Mouse (Mus musculus) midbrain, embryonic 10.5 days (tissue): ENCODE measurements around the gene Exoc4. TPM values are rescaled to one million over a fixed set of nuclear protein-coding genes. Genes with fewer than 3 reads are reported as not detected.

ENCODE experiments used
- DNase-seq: peaks from one replicate; pipeline ENCODE4 v3.0.0-alpha.2; 2017; ENCODE audit warnings: low spot score
- H3K27ac ChIP-seq: fragments of 300-500 bp; sonication (generic); replicated peaks from 2 replicates; pipeline ENCODE4 v1.5.1; 2016; ENCODE audit warnings: mild to moderate bottlenecking
- H3K27me3 ChIP-seq: fragments of 300-500 bp; sonication (generic); 2 replicates; pipeline ENCODE4 v1.6.1; 2016; ENCODE audit warnings: low read depth, mild to moderate bottlenecking; ENCODE audit not compliant: poor library complexity, severe bottlenecking
- H3K36me3 ChIP-seq: fragments of 300-500 bp; sonication (generic); 2 replicates; pipeline ENCODE4 v1.6.1; 2016; ENCODE audit warnings: mild to moderate bottlenecking, moderate library complexity
- H3K4me1 ChIP-seq: fragments of 300-500 bp; sonication (generic); 2 replicates; pipeline ENCODE4 v1.6.1; 2016
- H3K4me3 ChIP-seq: fragments of 300-500 bp; sonication (generic); 2 replicates; pipeline ENCODE4 v1.5.1; 2016; ENCODE audit warnings: mild to moderate bottlenecking, moderate library complexity
- H3K9me3 ChIP-seq: fragments of 300-500 bp; sonication (generic); replicated peaks from 2 replicates; pipeline ENCODE4 v1.6.1; 2016; ENCODE audit warnings: mild to moderate bottlenecking
- WGBS: fragments of 180-500 bp; shearing (Covaris S2); methylation state at CpG from one replicate; pipeline ENCODE4 v1.1.7; 2016; 5-methylcytosine and 5-hydroxymethylcytosine counted together
- polyA plus RNA-seq: library from polyadenylated mRNA; unstranded; fragments of >200 nt; fragmentation: Nextera tagmentation; extraction: Ambion mirVana; gene quantifications from 2 replicates; pipeline ENCODE4 v1.2.1, GENCODE M21; 2016

Exoc4 gene
- polyA plus RNA-seq, 1 experiment from 2014 or later: 36.2 TPM

- no peak overlapping the region for H3K27ac ChIP-seq
- H3K4me3 ChIP-seq: no peak overlapping the region
- no peaks in the 10 kb centered on the region for H3K4me1 ChIP-seq
- H3K9me3 ChIP-seq: no peaks in the 10 kb centered on the region
- DNase-seq: no peak
- H3K27me3 ChIP-seq: no peaks in the 10 kb centered on the region
- H3K36me3 ChIP-seq: no peaks in the 10 kb centered on the region
- WGBS: 85% methylated on average over 1 of the region's 1 CpGs
Measured at GRCm38 (mm10) chr6:33328326-33328725, 79.4 kb downstream of the Exoc4 start.

GRCm38 (mm10) chr6:33347088-33347775 is 98.3 kb downstream of the Exoc4 start:
- no peaks in the 10 kb centered on the region for H3K9me3 ChIP-seq
- H3K4me1 ChIP-seq: peaks cover 15% of the 10 kb centered on the region
- 50% methylated on average over 1 of the region's 1 CpGs for WGBS
- no peaks in the 10 kb centered on the region for H3K27me3 ChIP-seq
- no peak overlapping the region for H3K4me3 ChIP-seq
- DNase-seq: no peak
- H3K27ac ChIP-seq: no peak overlapping the region
- no peaks in the 10 kb centered on the region for H3K36me3 ChIP-seq

GRCm38 (mm10) chr6:33361613-33362012 is 112.7 kb downstream of the Exoc4 start:
- Histone ChIP-seq H3K27me3 (no peaks in the 10 kb centered on the region), H3K9me3 (0 out of 2 replicates have a peak, but pooled peaks cover 2% of the 10 kb centered on the region), H3K27ac (no peak overlapping the region), H3K36me3 (0 out of 2 replicates have a peak, but pooled peaks cover 3% of the 10 kb centered on the region), H3K4me3 (no peak overlapping the region), H3K4me1 (no peaks in the 10 kb centered on the region)
- WGBS: 92% methylated on average over 6 of the region's 6 CpGs
- no peak for DNase-seq

- no peak overlapping the region for H3K27ac ChIP-seq
- 78% methylated on average over 3 of the region's 3 CpGs for WGBS
- no peaks in the 10 kb centered on the region for H3K9me3 ChIP-seq
- no peaks in the 10 kb centered on the region for H3K4me1 ChIP-seq
- H3K4me3 ChIP-seq: no peak overlapping the region
- no peaks in the 10 kb centered on the region for H3K27me3 ChIP-seq
- H3K36me3 ChIP-seq: no peaks in the 10 kb centered on the region
- DNase-seq: no peak
Measured at GRCm38 (mm10) chr6:33380517-33380916, 131.6 kb downstream of the Exoc4 start.

GRCm38 (mm10) chr6:33382176-33382575 is 133.3 kb downstream of the Exoc4 start:
- no peaks in the 10 kb centered on the region for H3K36me3 ChIP-seq
- DNase-seq: no peak
- no peaks in the 10 kb centered on the region for H3K9me3 ChIP-seq
- 48% methylated on average over 3 of the region's 3 CpGs for WGBS
- H3K27me3 ChIP-seq: no peaks in the 10 kb centered on the region
- H3K4me1 ChIP-seq: no peaks in the 10 kb centered on the region
- no peak overlapping the region for H3K27ac ChIP-seq
- H3K4me3 ChIP-seq: no peak overlapping the region

- DNase-seq: no peak
- no peaks in the 10 kb centered on the region for H3K36me3 ChIP-seq
- no peaks in the 10 kb centered on the region for H3K27me3 ChIP-seq
- no peak overlapping the region for H3K4me3 ChIP-seq
- no peaks in the 10 kb centered on the region for H3K4me1 ChIP-seq
- WGBS: 88% methylated on average over 2 of the region's 2 CpGs
- H3K27ac ChIP-seq: no peak overlapping the region
- H3K9me3 ChIP-seq: no peaks in the 10 kb centered on the region
Measured at GRCm38 (mm10) chr6:33392020-33392419, 143.1 kb downstream of the Exoc4 start.

GRCm38 (mm10) chr6:33399491-33399890 is 150.6 kb downstream of the Exoc4 start:
- DNase-seq: no peak
- H3K27me3 ChIP-seq: no peaks in the 10 kb centered on the region
- no peak overlapping the region for H3K4me3 ChIP-seq
- H3K36me3 ChIP-seq: no peaks in the 10 kb centered on the region
- H3K9me3 ChIP-seq: no peaks in the 10 kb centered on the region
- WGBS: 80% methylated on average over 1 of the region's 1 CpGs
- H3K4me1 ChIP-seq: no peaks in the 10 kb centered on the region; the same call in 1 of the 2 replicates
- H3K27ac ChIP-seq: no peak overlapping the region

GRCm38 (mm10) chr6:33401161-33401560 is 152.3 kb downstream of the Exoc4 start:
- H3K27me3 ChIP-seq: no peaks in the 10 kb centered on the region
- no peaks in the 10 kb centered on the region for H3K36me3 ChIP-seq
- no peak for DNase-seq
- WGBS: 92% methylated on average over 2 of the region's 2 CpGs
- no peak overlapping the region for H3K4me3 ChIP-seq
- H3K27ac ChIP-seq: no peak overlapping the region
- peaks cover 8% of the 10 kb centered on the region; the same call in 1 of the 2 replicates for H3K4me1 ChIP-seq
- H3K9me3 ChIP-seq: no peaks in the 10 kb centered on the region

GRCm38 (mm10) chr6:33405562-33406275 is 156.8 kb downstream of the Exoc4 start:
- Histone ChIP-seq H3K27ac (no peak overlapping the region), H3K4me3 (no peak overlapping the region), H3K36me3 (no peaks in the 10 kb centered on the region), H3K9me3 (no peaks in the 10 kb centered on the region), H3K27me3 (no peaks in the 10 kb centered on the region), H3K4me1 (peaks cover 8% of the 10 kb centered on the region; the same call in 1 of the 2 replicates)
- no peak for DNase-seq
- WGBS: 70% methylated on average over 4 of the region's 4 CpGs

GRCm38 (mm10) chr6:33409586-33409985 is 160.7 kb downstream of the Exoc4 start:
- 78% methylated on average over 3 of the region's 3 CpGs for WGBS
- H3K4me3 ChIP-seq: no peak overlapping the region
- no peaks in the 10 kb centered on the region for H3K9me3 ChIP-seq
- H3K4me1 ChIP-seq: peaks cover 7% of the 10 kb centered on the region; the same call in 1 of the 2 replicates
- H3K27me3 ChIP-seq: no peaks in the 10 kb centered on the region
- DNase-seq: no peak
- no peak overlapping the region for H3K27ac ChIP-seq
- no peaks in the 10 kb centered on the region for H3K36me3 ChIP-seq

- H3K9me3 ChIP-seq: no peaks in the 10 kb centered on the region
- no peaks in the 10 kb centered on the region for H3K36me3 ChIP-seq
- no peak overlapping the region for H3K4me3 ChIP-seq
- H3K27me3 ChIP-seq: no peaks in the 10 kb centered on the region
- H3K4me1 ChIP-seq: peaks cover 9% of the 10 kb centered on the region
- H3K27ac ChIP-seq: no peak overlapping the region
- no peak for DNase-seq
Measured at GRCm38 (mm10) chr6:33425007-33425406, 176.1 kb downstream of the Exoc4 start.

GRCm38 (mm10) chr6:33431207-33431787 is 182.4 kb downstream of the Exoc4 start:
- Histone ChIP-seq H3K36me3 (no peaks in the 10 kb centered on the region), H3K9me3 (no peaks in the 10 kb centered on the region), H3K27me3 (no peaks in the 10 kb centered on the region), H3K27ac (no peak overlapping the region), H3K4me3 (no peak overlapping the region), H3K4me1 (no peaks in the 10 kb centered on the region)
- WGBS: 64% methylated on average over 4 of the region's 4 CpGs
- no peak for DNase-seq

GRCm38 (mm10) chr6:33440508-33440907 is 191.6 kb downstream of the Exoc4 start:
- 65% methylated on average over 1 of the region's 1 CpGs for WGBS
- Histone ChIP-seq H3K27ac (no peak overlapping the region), H3K4me3 (no peak overlapping the region), H3K36me3 (peaks cover 11% of the 10 kb centered on the region; the same call in 1 of the 2 replicates), H3K9me3 (no peaks in the 10 kb centered on the region), H3K4me1 (no peaks in the 10 kb centered on the region), H3K27me3 (no peaks in the 10 kb centered on the region)
- DNase-seq: no peak
